Mouse (Mus musculus) liver, adult (tissue): ENCODE results near the gene Myo1b.

Experiments
- GATA4 ChIP-seq: IDR thresholded peaks from 2 replicates; pipeline ENCODE4 v1.6.1; 2014; ENCODE audit warnings: mild to moderate bottlenecking, low read length; ENCODE audit not compliant: insufficient replicate concordance

The Myo1b gene

DNA sequence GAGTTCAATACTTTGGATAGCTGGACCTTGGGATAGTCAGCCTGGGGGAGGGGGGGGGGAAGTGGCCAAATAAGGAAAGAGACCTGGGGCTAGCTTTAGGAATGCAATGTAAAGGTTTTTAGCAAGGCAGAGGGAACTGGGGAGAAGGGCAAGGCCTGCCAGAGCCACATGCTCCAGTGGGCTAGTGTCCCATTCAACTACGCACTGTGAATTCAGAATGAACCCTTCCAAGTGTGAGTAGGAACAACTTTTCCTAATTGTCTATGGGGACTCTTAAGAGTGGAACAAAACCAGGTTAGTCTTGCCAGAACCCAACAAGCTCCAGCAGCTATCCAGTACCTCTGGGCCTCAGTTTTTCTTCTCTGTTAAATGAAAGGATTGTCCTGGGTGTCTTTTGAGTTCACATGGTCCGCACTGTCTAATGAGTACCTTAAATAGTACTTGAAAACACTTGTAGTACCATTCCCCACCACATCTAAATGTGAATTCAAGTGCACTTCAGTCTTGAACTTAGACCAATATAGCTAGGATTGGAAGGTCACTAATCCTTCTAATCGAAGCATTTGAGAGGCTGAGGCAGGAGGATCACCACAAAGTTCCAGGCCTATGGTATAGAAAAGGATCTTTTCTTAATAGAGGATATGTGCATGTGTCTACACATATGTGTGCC lies 172.0 kb downstream of the Myo1b start:
- TF ChIP-seq GATA4: no peak

GRCm38 (mm10) chr1:51742586-51742985 lies 173.3 kb downstream of the Myo1b start:
- no peak for TF ChIP-seq GATA4

DNA sequence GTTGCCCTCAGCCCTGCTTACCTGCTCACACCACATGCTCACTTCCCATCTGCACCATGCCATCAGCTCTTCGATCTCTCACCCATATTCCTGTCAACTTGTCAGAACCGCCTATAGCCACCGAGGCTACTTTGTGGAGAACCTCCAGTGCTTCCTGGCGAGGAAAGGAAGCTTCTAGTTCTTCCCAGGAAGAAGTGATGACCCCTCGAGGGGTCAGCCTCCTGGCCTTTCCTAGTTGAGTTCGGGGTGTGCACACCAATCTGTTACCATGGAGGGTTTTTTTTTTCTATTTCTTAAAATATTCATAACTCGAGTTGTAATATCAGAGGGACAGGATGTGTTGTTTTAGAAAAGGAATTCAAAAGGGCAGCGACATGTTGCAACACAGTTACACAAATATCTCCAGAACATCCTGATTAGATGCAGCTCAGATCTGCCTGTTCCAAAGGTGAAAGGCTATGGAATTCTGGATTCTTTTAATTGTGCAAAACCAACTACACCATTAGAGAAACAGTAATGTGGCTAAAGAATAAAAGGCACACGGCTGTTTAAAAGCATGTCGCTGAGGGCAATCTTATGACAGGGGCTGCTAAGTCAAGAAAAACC lies 175.1 kb downstream of the Myo1b start:
- TF ChIP-seq GATA4: peak; percentile 86

- no peak for TF ChIP-seq GATA4
These were observed 176.5 kb downstream of the Myo1b start for GRCm38 (mm10) chr1:51739252-51739852.

GRCm38 (mm10) chr1:51736822-51737221 lies 179.0 kb downstream of the Myo1b start:
- no peak for TF ChIP-seq GATA4

DNA sequence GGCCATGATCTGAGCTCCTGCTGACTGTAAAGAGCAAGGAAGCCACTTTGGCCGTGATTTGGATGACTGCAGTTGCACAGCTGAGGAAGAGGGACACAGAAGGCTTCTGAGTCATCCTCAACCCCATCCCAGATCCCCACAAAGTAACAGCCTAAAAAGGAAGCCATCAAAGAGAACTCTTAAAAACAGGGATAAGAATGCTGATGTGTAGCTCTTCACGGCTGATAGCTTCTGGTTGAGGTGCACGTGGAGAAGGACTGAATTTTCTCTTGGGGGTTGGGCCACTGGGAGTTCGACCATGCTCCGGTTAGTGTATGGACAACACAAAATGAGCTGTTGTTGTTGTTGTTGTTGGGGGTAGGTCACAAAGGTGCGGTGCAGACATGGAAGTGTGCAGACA lies 181.2 kb downstream of the Myo1b start:
- TF ChIP-seq GATA4: no peak

- no peak for TF ChIP-seq GATA4
These were observed 186.5 kb downstream of the Myo1b start for GRCm38 (mm10) chr1:51729407-51729806.

GRCm38 (mm10) chr1:51728816-51729215 lies 187.1 kb downstream of the Myo1b start:
- TF ChIP-seq GATA4: no peak

GRCm38 (mm10) chr1:51719897-51720673 lies 195.8 kb downstream of the Myo1b start:
- TF ChIP-seq GATA4: no peak

GRCm38 (mm10) chr1:51710831-51711230 lies 205.0 kb downstream of the Myo1b start:
- no peak for TF ChIP-seq GATA4

GRCm38 (mm10) chr1:51706106-51706505 lies 209.8 kb downstream of the Myo1b start:
- no peak for TF ChIP-seq GATA4

GRCm38 (mm10) chr1:51704610-51705009 lies 211.3 kb downstream of the Myo1b start:
- TF ChIP-seq GATA4: no peak
